Mouse (Mus musculus): ENCODE results near the gene Iqch. TPM values are rescaled to one million over a fixed set of nuclear protein-coding genes. Genes with fewer than 3 reads are reported as not detected.

Iqch gene
- total RNA-seq, 2 experiments from 2014 or later = not detected

DNA sequence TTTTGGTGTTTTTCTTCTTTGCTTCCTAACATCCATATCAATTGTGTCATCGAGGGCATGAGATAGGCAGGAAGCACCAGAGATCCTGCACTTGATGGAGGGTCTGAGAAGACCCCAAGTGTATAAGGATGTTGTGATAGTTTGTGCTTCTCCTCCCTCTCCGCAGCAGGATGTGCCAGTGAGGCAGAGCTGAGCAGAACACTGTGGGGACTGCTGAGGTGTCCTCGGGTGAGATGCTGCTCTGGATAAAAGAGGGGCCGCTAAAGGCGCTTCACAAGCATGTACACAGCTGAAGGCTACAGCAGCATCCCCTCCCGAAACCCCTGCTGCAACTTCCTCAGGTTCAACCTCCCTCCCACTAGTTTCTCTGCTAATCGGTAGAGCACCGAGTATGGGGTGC lies 95.2 kb downstream of the Iqch start:
- intact Hi-C loops (cut with DNase I) = no loop called here

GRCm38 (mm10) chr9:63503890-63504289 lies 98.4 kb downstream of the Iqch start:
- intact Hi-C loops (cut with DNase I) = no loop called here

More for the DNA sequence above, 95.2 kb downstream of the Iqch start:
- no peak for DNase-seq (ENCODE audit: low spot score)

DNA sequence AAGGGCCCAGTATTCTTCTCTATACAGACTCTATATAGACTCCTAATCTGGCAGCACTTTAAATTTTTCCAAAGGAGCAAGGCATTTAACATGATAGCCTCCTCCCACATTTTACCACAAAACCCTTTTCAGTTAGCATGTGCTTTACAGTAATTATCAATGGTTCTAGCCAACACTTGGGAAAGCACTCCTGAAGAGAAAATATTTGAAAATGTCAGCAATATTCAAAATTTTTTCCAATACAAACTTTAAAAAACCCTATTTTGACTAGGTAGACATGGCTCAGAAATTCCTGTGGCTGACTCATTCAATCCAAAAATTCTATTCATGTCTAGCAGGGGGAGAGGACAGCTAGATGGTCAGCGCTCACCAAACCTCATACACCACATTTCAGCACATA lies 100.8 kb downstream of the Iqch start:
- intact Hi-C loops (cut with DNase I) = no loop called here
- no peak for DNase-seq (ENCODE audit: low spot score)

More at GRCm38 (mm10) chr9:63503890-63504289, 98.4 kb downstream of the Iqch start:
- no peak for DNase-seq (ENCODE audit: low spot score)

GRCm38 (mm10) chr9:63499912-63500311 lies 102.4 kb downstream of the Iqch start:
- intact Hi-C loops (cut with DNase I) = no loop called here
- DNase-seq (ENCODE audit: low spot score) = no peak

- no peak for DNase-seq (ENCODE audit: low spot score)
- intact Hi-C loops (cut with DNase I) = no loop called here
Measured at GRCm38 (mm10) chr9:63495786-63496185, 106.5 kb downstream of the Iqch start.

DNA sequence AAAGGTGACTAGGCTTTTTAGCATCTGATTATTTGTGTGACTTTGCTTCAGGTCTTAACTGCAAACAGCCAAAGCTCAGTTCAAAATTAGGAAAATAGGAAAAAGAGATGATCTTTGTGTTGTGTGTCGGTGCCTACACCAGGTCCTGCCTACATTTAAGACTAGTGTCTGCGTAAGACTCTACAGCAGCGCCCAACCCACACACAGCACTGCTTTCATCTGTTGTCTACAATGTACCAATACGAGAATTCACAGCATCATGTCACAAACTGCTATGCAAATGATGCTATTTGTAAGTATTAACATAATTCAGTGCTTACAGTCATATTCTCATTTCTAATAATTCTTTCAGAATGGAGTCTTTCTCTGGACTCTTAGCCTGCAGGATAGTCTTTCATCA lies 108.5 kb downstream of the Iqch start:
- DNase-seq (ENCODE audit: low spot score) = no peak
- intact Hi-C loops (cut with DNase I) = no loop called here

- DNase-seq (ENCODE audit: low spot score) = no peak
- intact Hi-C loops (cut with DNase I) = no loop called here
Measured at GRCm38 (mm10) chr9:63492291-63492690, 110.0 kb downstream of the Iqch start.

- intact Hi-C loops (cut with DNase I) = no loop called here
Measured at GRCm38 (mm10) chr9:63490521-63491307, 111.6 kb downstream of the Iqch start.

GRCm38 (mm10) chr9:63489156-63489555 lies 113.1 kb downstream of the Iqch start:
- DNase-seq (ENCODE audit: low spot score) = no peak
- intact Hi-C loops (cut with DNase I) = no loop called here

More at GRCm38 (mm10) chr9:63490521-63491307, 111.6 kb downstream of the Iqch start:
- no peak for DNase-seq (ENCODE audit: low spot score)

- intact Hi-C loops (cut with DNase I) = loop anchor here (10.0 kb wide), 1 partner anchor 1181 kb away; the partner anchor contains the start of gene Spesp1
- DNase-seq (ENCODE audit: low spot score) = no peak
Measured at GRCm38 (mm10) chr9:63465561-63465960, 136.7 kb downstream of the Iqch start.

DNA sequence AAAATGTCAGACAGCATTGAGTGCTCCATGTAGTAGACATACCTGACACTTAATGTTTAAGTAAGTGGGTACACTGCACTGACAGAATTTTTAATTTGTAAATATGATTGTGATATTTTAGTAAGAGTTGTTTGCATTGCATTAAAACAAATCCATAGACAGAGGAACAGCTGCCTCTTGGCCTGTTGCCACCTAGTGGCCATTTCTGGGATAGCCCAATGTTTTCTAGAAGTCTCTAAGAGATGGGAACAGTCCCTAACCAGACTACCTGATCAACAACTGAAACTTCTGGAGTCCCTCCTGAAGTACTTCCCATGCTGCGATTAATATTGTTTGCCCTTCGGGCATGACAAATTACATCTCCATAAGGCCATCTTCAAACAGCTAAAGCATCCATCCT lies 140.0 kb downstream of the Iqch start:
- intact Hi-C loops (cut with DNase I) = loop anchor here (1.0 to 10.0 kb wide), 3 partner anchors 326 to 1177 kb away; partner anchors contain the start of gene Spesp1
- DNase-seq (ENCODE audit: low spot score) = no peak

DNA sequence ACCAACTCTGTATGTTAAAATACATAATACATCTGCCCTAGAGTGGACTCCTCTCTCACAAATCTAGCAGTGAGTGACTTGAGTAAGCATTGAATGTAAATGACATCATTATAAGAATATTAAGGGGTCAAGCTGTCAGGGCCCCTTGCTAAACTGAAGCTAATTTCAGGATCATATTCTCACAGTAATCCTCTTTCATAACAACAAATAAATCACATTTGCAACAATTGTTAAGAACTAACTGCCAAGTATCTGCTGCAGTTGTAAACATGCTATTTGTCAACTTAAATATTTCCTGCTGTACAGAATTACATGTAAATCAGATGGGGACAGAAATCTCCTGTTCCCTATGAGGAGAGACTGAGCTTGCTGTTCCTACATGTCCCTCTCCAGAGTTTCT lies 145.9 kb downstream of the Iqch start:
- no peak for DNase-seq (ENCODE audit: low spot score)
- intact Hi-C loops (cut with DNase I) = no loop called here

DNA sequence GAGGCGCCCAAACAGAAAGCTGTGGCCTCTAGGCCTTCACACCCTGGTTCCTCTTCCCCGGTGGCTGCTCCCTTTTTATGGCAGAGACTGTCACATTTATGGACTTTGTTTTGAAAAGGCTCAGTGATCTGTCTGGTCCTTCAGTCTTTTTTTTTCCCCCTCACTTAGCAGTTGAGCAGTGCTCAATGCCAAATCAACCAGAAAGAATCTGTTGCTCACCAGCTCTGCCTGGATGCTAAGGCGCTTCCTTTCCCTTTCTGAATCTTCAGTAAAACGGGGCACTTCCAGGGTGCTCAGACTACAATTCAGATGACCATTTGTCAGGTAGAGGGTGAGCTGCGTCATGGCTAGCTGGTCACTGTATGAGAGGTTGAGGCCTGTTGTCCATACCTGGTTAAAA lies 148.0 kb downstream of the Iqch start:
- intact Hi-C loops (cut with DNase I) = no loop called here
- DNase-seq (ENCODE audit: low spot score) = no peak

- no peak for DNase-seq (ENCODE audit: low spot score)
- intact Hi-C loops (cut with DNase I) = no loop called here
Measured at GRCm38 (mm10) chr9:63450531-63451030, 151.7 kb downstream of the Iqch start.

GRCm38 (mm10) chr9:63443695-63444094 lies 158.6 kb downstream of the Iqch start:
- intact Hi-C loops (cut with DNase I) = no loop called here
- DNase-seq (ENCODE audit: low spot score) = no peak

- DNase-seq (ENCODE audit: low spot score) = no peak
- intact Hi-C loops (cut with DNase I) = no loop called here
Measured at GRCm38 (mm10) chr9:63430652-63431051, 171.6 kb downstream of the Iqch start.

GRCm38 (mm10) chr9:63421096-63421736 lies 181.1 kb downstream of the Iqch start:
- intact Hi-C loops (cut with DNase I) = no loop called here
- no peak for DNase-seq (ENCODE audit: low spot score)

- DNase-seq (ENCODE audit: low spot score) = no peak
- intact Hi-C loops (cut with DNase I) = no loop called here
Measured at GRCm38 (mm10) chr9:63420396-63420795, 181.9 kb downstream of the Iqch start.

GRCm38 (mm10) chr9:63400176-63400575 lies 202.1 kb downstream of the Iqch start:
- no peak for DNase-seq (ENCODE audit: low spot score)
- intact Hi-C loops (cut with DNase I) = no loop called here

- intact Hi-C loops (cut with DNase I) = loop anchor here (2.0 to 10.0 kb wide), 2 partner anchors 23 to 205 kb away; partner anchors contain the start of genes Aagab, Iqch and Map2k5
- DNase-seq (ENCODE audit: low spot score) = no peak
Measured at GRCm38 (mm10) chr9:63399463-63399815, 202.9 kb downstream of the Iqch start.
